Mouse (Mus musculus) E14TG2a.4 (cell line): ENCODE data around the gene Gpsm1.

ENCODE experiments used
- H3K27me3 ChIP-seq: 2 replicates; pipeline ENCODE4 v1.6.1; 2014; ENCODE audit warnings: low read length, control low read depth; ENCODE audit not compliant: insufficient read depth
- H3K36me3 ChIP-seq: 2 replicates; pipeline ENCODE4 v1.6.1; 2014; ENCODE audit warnings: low read length, control low read depth; ENCODE audit not compliant: insufficient read depth
- H3K4me1 ChIP-seq: replicated peaks from 2 replicates; pipeline ENCODE4 v1.6.1; 2014; ENCODE audit warnings: low read depth, low read length, control low read depth
- H3K4me3 ChIP-seq: replicated peaks from 2 replicates; pipeline ENCODE4 v1.5.1; 2014; ENCODE audit warnings: mild to moderate bottlenecking, low read length
- H3K9me3 ChIP-seq: 2 replicates; pipeline ENCODE4 v1.6.1; 2014; ENCODE audit warnings: low read length, control low read depth
- CTCF ChIP-seq: conservative IDR thresholded peaks from 2 replicates; pipeline ENCODE4 v1.5.1; 2014; ENCODE audit warnings: low read length
- NANOG ChIP-seq: IDR thresholded peaks from 2 replicates; pipeline ENCODE4 v1.6.1; 2014; ENCODE audit warnings: borderline replicate concordance, low read length, mixed read lengths
- POU5F1 ChIP-seq: IDR thresholded peaks from 2 replicates; pipeline ENCODE4 v1.6.1; 2014; ENCODE audit warnings: low read length, borderline replicate concordance

Gpsm1 gene

GRCm38 (mm10) chr2:26302005-26302503 is 13.3 kb upstream of the Gpsm1 start:
- Histone ChIP-seq H3K4me3 (no peak overlapping the region), H3K9me3 (no peaks in the 10 kb centered on the region), H3K36me3 (no peaks in the 10 kb centered on the region), H3K27me3 (no peaks in the 10 kb centered on the region; the same call in 1 of the 2 replicates), H3K4me1 (peaks cover 57% of the 10 kb centered on the region)
- TF ChIP-seq POU5F1: no peak
- TF ChIP-seq NANOG: no peak
- TF ChIP-seq CTCF: no peak

DNA sequence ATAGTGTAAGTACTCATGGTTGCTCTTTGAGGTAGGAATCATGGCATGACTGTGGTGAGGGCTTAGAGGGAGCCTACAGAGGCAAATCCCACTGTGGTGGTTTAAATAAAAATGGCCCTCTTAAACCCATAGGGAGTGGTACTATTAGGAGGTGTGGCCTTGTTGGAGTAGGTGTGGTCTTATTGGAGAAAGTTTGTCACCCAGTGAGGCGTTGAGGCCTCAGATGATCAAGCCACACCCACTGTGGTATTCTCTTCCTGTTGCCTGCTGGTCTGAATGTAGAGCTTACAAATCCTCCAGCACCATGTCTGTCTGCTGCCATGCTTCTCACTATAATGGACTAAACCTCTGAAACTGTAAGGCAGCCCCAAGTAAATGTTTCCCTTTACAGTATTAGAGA is 10.6 kb upstream of the Gpsm1 start:
- peaks cover 40% of the 10 kb centered on the region for H3K4me1 ChIP-seq
- H3K36me3 ChIP-seq: no peaks in the 10 kb centered on the region
- TF ChIP-seq NANOG (no peak), CTCF (no peak), POU5F1 (no peak)
- H3K27me3 ChIP-seq: no peaks in the 10 kb centered on the region; the same call in 1 of the 2 replicates
- no peak overlapping the region for H3K4me3 ChIP-seq
- H3K9me3 ChIP-seq: no peaks in the 10 kb centered on the region

DNA sequence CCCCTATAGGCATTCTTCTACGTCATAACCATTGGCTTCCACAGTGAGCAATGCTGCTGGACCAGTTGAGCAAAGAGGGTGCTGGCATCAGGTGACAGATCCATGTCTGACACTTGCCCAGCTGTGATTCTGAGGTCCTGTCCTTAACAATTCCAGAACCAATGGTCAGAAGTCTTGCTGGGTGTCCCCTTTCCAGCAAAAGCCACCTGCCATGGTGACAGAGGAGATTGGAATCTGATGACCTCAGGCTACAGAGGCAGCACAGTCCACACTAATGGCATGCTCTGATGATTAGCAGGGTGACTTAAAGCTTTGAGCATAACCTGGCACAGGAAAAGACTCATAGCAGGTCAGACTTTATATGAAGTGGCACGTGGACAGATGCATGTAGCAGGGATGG is 9.8 kb upstream of the Gpsm1 start:
- TF ChIP-seq NANOG: no peak
- no peak for TF ChIP-seq POU5F1
- TF ChIP-seq CTCF: no peak
- Histone ChIP-seq H3K36me3 (no peaks in the 10 kb centered on the region), H3K4me1 (peaks cover 36% of the 10 kb centered on the region), H3K9me3 (no peaks in the 10 kb centered on the region), H3K4me3 (no peak overlapping the region), H3K27me3 (no peaks in the 10 kb centered on the region)

DNA sequence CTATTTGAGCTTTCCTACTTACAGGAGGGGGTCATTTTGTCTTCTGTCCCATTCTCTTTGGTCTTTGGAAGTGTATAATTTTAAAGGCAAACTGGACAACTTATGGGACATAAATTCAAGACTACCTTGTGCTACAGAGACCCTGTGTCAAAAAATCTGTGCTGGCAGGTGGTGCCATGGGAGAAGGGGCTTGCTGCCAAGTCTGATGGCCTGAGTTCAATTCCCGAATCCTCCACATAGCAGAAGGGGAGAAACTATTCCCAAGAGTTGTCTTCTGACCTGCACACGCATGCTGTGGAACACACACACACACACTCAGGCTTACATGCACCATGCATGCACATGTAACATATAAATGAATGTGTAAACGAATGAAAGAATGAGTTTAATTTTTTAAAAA is 8.6 kb upstream of the Gpsm1 start:
- no peaks in the 10 kb centered on the region for H3K36me3 ChIP-seq
- no peaks in the 10 kb centered on the region for H3K9me3 ChIP-seq
- H3K27me3 ChIP-seq: no peaks in the 10 kb centered on the region
- H3K4me1 ChIP-seq: peaks cover 26% of the 10 kb centered on the region
- TF ChIP-seq NANOG (no peak), POU5F1 (no peak), CTCF (no peak)
- H3K4me3 ChIP-seq: no peak overlapping the region

GRCm38 (mm10) chr2:26309739-26310138 is 5.6 kb upstream of the Gpsm1 start:
- no peak for TF ChIP-seq NANOG
- no peak for TF ChIP-seq CTCF
- TF ChIP-seq POU5F1: no peak
- Histone ChIP-seq H3K4me1 (peaks cover 28% of the 10 kb centered on the region), H3K27me3 (no peaks in the 10 kb centered on the region), H3K9me3 (no peaks in the 10 kb centered on the region), H3K4me3 (no peak overlapping the region), H3K36me3 (no peaks in the 10 kb centered on the region)

GRCm38 (mm10) chr2:26311936-26312335 is 3.4 kb upstream of the Gpsm1 start:
- H3K36me3 ChIP-seq: no peaks in the 10 kb centered on the region
- peaks cover 34% of the 10 kb centered on the region for H3K4me1 ChIP-seq
- no peak for TF ChIP-seq NANOG
- TF ChIP-seq POU5F1: no peak
- no peak for TF ChIP-seq CTCF
- no peaks in the 10 kb centered on the region for H3K9me3 ChIP-seq
- peaks cover 16% of the 10 kb centered on the region for H3K27me3 ChIP-seq
- no peak overlapping the region for H3K4me3 ChIP-seq

DNA sequence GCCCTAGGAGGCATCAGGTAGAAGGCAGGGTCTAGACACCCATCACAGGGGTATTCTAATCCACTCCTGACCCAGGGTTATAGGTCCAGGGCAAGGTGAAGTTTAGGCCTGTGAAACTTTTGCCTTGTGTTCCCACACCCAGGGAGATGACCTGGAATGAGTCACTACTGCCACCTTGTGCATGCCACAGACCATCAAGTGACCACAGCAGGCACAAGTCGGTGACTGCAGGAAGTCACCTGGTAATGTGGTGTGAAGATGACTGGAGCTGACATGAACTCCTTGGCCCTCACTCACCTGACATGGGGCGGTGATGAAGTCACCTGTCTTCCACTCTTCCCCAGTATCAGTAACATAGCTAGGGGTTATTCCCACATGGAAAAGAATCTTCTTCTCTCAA is 2.5 kb upstream of the Gpsm1 start:
- Histone ChIP-seq H3K4me3 (no peak overlapping the region), H3K4me1 (peaks cover 34% of the 10 kb centered on the region), H3K27me3 (peaks cover 25% of the 10 kb centered on the region), H3K9me3 (no peaks in the 10 kb centered on the region), H3K36me3 (no peaks in the 10 kb centered on the region)
- TF ChIP-seq NANOG: no peak
- TF ChIP-seq CTCF: no peak
- TF ChIP-seq POU5F1: no peak

- H3K9me3 ChIP-seq: no peaks in the 10 kb centered on the region
- no peak for TF ChIP-seq CTCF
- TF ChIP-seq NANOG: no peak
- TF ChIP-seq POU5F1: no peak
- H3K36me3 ChIP-seq: no peaks in the 10 kb centered on the region
- H3K27me3 ChIP-seq: peaks cover 31% of the 10 kb centered on the region
- H3K4me3 ChIP-seq: no peak overlapping the region
- H3K4me1 ChIP-seq: peaks cover 34% of the 10 kb centered on the region
Measured at GRCm38 (mm10) chr2:26313394-26313793, 1.9 kb upstream of the Gpsm1 start.
